Mouse (Mus musculus): ENCODE measurements around the gene Tas1r3. TPM values are rescaled to one million over a fixed set of nuclear protein-coding genes. Genes with fewer than 3 reads are reported as not detected.

The Tas1r3 gene
- polyA plus RNA-seq, 1 experiment from 2014 or later = 0.16 TPM

GRCm38 (mm10) chr4:155811929-155812664 lies 51.1 kb downstream of the Tas1r3 start, which contains the start of gene Ccnl2:
Gene Ccnl2 (plus strand): TSS chr4:155812489.
- H3K4me1 ChIP-seq (ENCODE audit: insufficient read depth) = peaks cover 8% of the 10 kb centered on the region; the same call in 1 of the 2 replicates
- H3K4me2 ChIP-seq = peak within 1 kb of the TSS; percentile 77
- peak within 1 kb of the TSS; percentile 100 for H3K4me3 ChIP-seq (ENCODE audit: low read depth, low read length)
- peaks cover 79% of the 10 kb centered on the region for H3K36me3 ChIP-seq (ENCODE audit: insufficient read depth)
- peak within 1 kb of the TSS; percentile 100 for H3K9ac ChIP-seq
- H3K27ac ChIP-seq (ENCODE audit: low read depth) = peak within 1 kb of the TSS; percentile 95
- no peaks in the 10 kb centered on the region for H3K27me3 ChIP-seq (ENCODE audit: insufficient read depth, low read length)
- WGBS = under 1% methylated on average over 60 of the region's 60 CpGs
- peak; percentile 99 for ATAC-seq (ENCODE audit: insufficient read depth)
- no peaks in the 10 kb centered on the region for H3K9me3 ChIP-seq (ENCODE audit: low read depth, low read length)
- DNase-seq = peak; percentile 97
- no peak for TF ChIP-seq CTCF (IDR thresholded peaks at IDR 0.05; ENCODE audit: low read depth)

Small RNA genes within 50 kb of the gene (microRNA-seq; reads per million reads assigned to microRNA genes)
- not detected for gene Gm22991 (ENCODE audit: borderline number of aligned reads)

Other genes starting within 250 kb of the Tas1r3 start
- 56.3 and 58.7 TPM in 2 replicates for gene Cdk11b, start 238.5 kb downstream of the Tas1r3 start, polyA plus RNA-seq (2014; fragmentation: Nextera tagmentation; extraction: Ambion mirVana)
- gene Gm10563, start 218.0 kb downstream of the Tas1r3 start, polyA plus RNA-seq (2014; fragmentation: Nextera tagmentation; extraction: Ambion mirVana) = not detected in 2 replicates
- gene Mmp23, start 210.0 kb downstream of the Tas1r3 start, polyA plus RNA-seq (2014; fragmentation: Nextera tagmentation; extraction: Ambion mirVana) = 34.8 and 38.7 TPM in 2 replicates
- 22.4 and 24.8 TPM in 2 replicates for gene Mib2, start 194.2 kb downstream of the Tas1r3 start, polyA plus RNA-seq (2014; fragmentation: Nextera tagmentation; extraction: Ambion mirVana)
- 2.5 and 2.7 TPM in 2 replicates for gene Fndc10, start 169.0 kb downstream of the Tas1r3 start, polyA plus RNA-seq (2014; fragmentation: Nextera tagmentation; extraction: Ambion mirVana)
- gene Ssu72, start 158.6 kb downstream of the Tas1r3 start, polyA plus RNA-seq (2014; fragmentation: Nextera tagmentation; extraction: Ambion mirVana) = 153 and 156 TPM in 2 replicates
- gene Tmem240, start 128.6 kb downstream of the Tas1r3 start, polyA plus RNA-seq (2014; fragmentation: Nextera tagmentation; extraction: Ambion mirVana) = 0.41 and 0.86 TPM in 2 replicates
- 96.6 and 102 TPM in 2 replicates for gene Atad3a, start 102.3 kb downstream of the Tas1r3 start, polyA plus RNA-seq (2014; fragmentation: Nextera tagmentation; extraction: Ambion mirVana)
- gene Vwa1, start 88.7 kb downstream of the Tas1r3 start, polyA plus RNA-seq (2014; fragmentation: Nextera tagmentation; extraction: Ambion mirVana) = 8.7 and 8.9 TPM in 2 replicates
- 0.12 and 0.15 TPM in 2 replicates for gene Tmem88b, start 77.5 kb downstream of the Tas1r3 start, polyA plus RNA-seq (2014; fragmentation: Nextera tagmentation; extraction: Ambion mirVana)
- not detected in 2 replicates for gene Ankrd65, start 72.9 kb downstream of the Tas1r3 start, polyA plus RNA-seq (2014; fragmentation: Nextera tagmentation; extraction: Ambion mirVana)
- gene Mrpl20, start 60.5 kb downstream of the Tas1r3 start, polyA plus RNA-seq (2014; fragmentation: Nextera tagmentation; extraction: Ambion mirVana) = 226 and 231 TPM in 2 replicates
- gene Ccnl2, start 50.9 kb downstream of the Tas1r3 start, polyA plus RNA-seq (2014; fragmentation: Nextera tagmentation; extraction: Ambion mirVana) = 172 and 174 TPM in 2 replicates
- 124 and 136 TPM in 2 replicates for gene Aurkaip1, start 32.1 kb downstream of the Tas1r3 start, polyA plus RNA-seq (2014; fragmentation: Nextera tagmentation; extraction: Ambion mirVana)
- 148 and 155 TPM in 2 replicates for gene Mxra8, start 23.7 kb downstream of the Tas1r3 start, polyA plus RNA-seq (2014; fragmentation: Nextera tagmentation; extraction: Ambion mirVana)
- gene Dvl1, start 16.0 kb downstream of the Tas1r3 start, polyA plus RNA-seq (2014; fragmentation: Nextera tagmentation; extraction: Ambion mirVana) = 11.3 and 17.8 TPM in 2 replicates
- gene Cptp, start 6.1 kb upstream of the Tas1r3 start, polyA plus RNA-seq (2014; fragmentation: Nextera tagmentation; extraction: Ambion mirVana) = 17.1 and 18.4 TPM in 2 replicates
- gene Ints11, start 6.2 kb upstream of the Tas1r3 start, polyA plus RNA-seq (2014; fragmentation: Nextera tagmentation; extraction: Ambion mirVana) = 83.6 and 84.7 TPM in 2 replicates
- 43.6 and 50.9 TPM in 2 replicates for gene Pusl1, start 28.4 kb upstream of the Tas1r3 start, polyA plus RNA-seq (2014; fragmentation: Nextera tagmentation; extraction: Ambion mirVana)
- gene Acap3, start 28.5 kb upstream of the Tas1r3 start, polyA plus RNA-seq (2014; fragmentation: Nextera tagmentation; extraction: Ambion mirVana) = 17.9 and 20.5 TPM in 2 replicates
- gene Ube2j2, start 80.5 kb upstream of the Tas1r3 start, polyA plus RNA-seq (2014; fragmentation: Nextera tagmentation; extraction: Ambion mirVana) = 124 and 127 TPM in 2 replicates
- 35.9 and 43.5 TPM in 2 replicates for gene C1qtnf12, start 99.0 kb upstream of the Tas1r3 start, polyA plus RNA-seq (2014; fragmentation: Nextera tagmentation; extraction: Ambion mirVana)
- 17.1 and 18.2 TPM in 2 replicates for gene B3galt6, start 129.3 kb upstream of the Tas1r3 start, polyA plus RNA-seq (2014; fragmentation: Nextera tagmentation; extraction: Ambion mirVana)
- gene Sdf4, start 129.5 kb upstream of the Tas1r3 start, polyA plus RNA-seq (2014; fragmentation: Nextera tagmentation; extraction: Ambion mirVana) = 152 TPM in 2 replicates
- 0.47 and 0.60 TPM in 2 replicates for gene Tnfrsf4, start 150.5 kb upstream of the Tas1r3 start, polyA plus RNA-seq (2014; fragmentation: Nextera tagmentation; extraction: Ambion mirVana)
- gene Tnfrsf18, start 162.8 kb upstream of the Tas1r3 start, polyA plus RNA-seq (2014; fragmentation: Nextera tagmentation; extraction: Ambion mirVana) = 1.3 TPM in 2 replicates
- 2.1 and 3.0 TPM in 2 replicates for gene Ttll10, start 196.1 kb upstream of the Tas1r3 start, polyA plus RNA-seq (2014; fragmentation: Nextera tagmentation; extraction: Ambion mirVana)
- 49.4 and 55.7 TPM in 2 replicates for gene 9430015G10Rik, start 246.6 kb upstream of the Tas1r3 start, polyA plus RNA-seq (2014; fragmentation: Nextera tagmentation; extraction: Ambion mirVana)